Mouse (Mus musculus) left cerebral cortex, adult 11 months (tissue): ENCODE measurements at regions not wholly inside any gene's neighbourhood (a gene's known extent, or its start where the extent isn't known, plus 50 kb on each side); places are given as distances from the start of the nearest gene placed in this dataset.
"Not testable (repeated sequence)": the region's sequence is repeated elsewhere in the genome, so short reads cannot be mapped to it uniquely, and the experiment has no call there.

Experiments used
- DNase-seq: peaks from one replicate; pipeline ENCODE4 v3.0.0; 2022; ENCODE audit warnings: low spot score

DNA sequence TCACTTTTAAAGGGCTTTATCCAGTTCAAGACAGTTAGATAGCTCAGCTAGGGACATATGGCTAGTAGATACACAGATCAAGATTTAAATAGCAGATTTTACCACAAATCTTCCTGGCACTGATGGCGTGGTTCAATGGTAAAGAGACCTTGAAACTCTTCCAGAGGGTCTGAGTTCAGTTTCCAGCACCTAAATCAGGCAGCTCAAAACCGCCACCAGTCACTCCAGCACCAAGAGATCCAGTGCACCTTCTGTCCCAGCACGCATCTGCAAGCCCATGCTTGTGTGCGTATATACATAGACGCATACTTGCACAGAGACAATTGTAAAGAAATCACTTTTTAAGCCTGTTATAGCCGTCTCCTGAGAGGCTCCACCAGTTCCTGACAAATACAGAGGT is 454.0 kb upstream of the Jmjd1c start:
- no peak for DNase-seq

DNA sequence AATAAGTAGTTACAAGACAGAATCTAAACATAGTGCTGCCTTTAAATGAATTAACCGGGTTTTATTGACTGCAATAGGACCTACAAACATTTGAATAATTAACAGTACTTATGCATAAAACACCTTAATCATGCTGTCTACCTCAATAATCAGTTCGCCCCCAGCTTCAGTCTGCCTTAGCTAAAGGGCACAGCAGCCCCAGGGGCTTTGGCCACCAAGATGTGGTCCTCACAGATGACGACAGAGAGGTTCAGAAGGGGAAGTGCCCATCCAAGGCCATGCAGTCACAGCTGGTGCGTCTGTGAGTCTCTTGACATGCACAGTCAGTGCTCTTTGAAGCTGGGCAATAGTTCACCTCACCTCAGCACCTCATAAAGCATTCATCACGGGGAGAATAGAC is 452.8 kb upstream of the Jmjd1c start:
- no peak for DNase-seq

DNA sequence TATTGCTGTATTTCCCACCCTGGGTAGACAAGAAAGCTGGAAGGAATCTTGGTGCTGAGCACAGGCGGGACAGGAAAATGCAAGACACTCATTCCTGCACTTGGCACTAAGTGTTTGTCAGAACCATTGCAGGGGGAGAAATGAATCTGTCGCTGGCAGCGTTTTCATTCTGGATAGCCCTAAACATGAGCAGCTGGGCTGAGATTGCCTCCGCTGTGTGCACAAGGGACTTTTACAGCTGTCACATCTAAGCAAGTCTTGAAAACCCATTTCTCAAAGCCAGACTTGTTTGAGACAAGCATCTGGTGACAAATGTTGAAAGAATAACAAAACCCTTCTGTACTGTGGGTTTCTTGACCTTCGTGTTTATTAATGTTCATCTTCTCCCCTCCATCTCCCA is 438.4 kb upstream of the Jmjd1c start:
- DNase-seq = no peak

DNA sequence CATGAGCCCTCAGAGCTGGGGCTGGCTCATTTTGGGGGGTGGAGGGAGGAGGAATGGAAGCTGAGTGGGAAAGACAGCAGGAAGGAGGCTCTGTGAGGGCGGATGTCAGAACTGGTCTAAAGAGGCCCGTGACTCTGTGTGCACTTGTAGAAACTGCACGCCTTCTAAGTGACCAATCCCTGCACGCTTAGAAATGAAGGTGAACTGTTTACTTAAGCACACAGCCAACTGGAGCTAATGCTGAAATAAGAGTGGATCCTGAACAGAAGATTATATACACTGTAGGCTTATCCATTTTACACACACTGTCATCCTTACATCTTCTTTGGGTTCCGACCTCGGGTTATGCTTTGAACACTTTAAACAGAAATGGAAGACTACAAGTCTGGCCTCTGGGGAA is 412.8 kb upstream of the Jmjd1c start:
- no peak for DNase-seq

DNA sequence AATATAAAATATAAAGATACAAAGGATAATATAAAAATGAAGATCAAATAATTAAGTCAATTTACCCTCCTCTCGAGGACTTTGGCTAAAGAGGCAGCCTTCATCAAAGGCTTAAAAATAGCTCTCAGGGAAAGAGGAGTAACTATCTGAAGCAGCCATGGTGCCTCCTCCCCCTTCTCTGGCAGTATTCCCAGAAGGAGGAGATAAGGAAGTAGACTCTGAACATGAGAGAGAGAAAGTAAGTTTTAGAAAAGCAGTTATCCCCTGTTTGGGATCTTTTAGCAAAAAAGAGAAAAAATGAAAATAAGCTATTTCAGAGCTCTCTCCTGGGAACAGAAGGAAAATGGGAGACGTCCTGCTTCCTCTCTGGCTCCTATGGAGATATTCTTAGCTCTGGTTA is 406.7 kb upstream of the Jmjd1c start:
- not testable (repeated sequence) for DNase-seq

DNA sequence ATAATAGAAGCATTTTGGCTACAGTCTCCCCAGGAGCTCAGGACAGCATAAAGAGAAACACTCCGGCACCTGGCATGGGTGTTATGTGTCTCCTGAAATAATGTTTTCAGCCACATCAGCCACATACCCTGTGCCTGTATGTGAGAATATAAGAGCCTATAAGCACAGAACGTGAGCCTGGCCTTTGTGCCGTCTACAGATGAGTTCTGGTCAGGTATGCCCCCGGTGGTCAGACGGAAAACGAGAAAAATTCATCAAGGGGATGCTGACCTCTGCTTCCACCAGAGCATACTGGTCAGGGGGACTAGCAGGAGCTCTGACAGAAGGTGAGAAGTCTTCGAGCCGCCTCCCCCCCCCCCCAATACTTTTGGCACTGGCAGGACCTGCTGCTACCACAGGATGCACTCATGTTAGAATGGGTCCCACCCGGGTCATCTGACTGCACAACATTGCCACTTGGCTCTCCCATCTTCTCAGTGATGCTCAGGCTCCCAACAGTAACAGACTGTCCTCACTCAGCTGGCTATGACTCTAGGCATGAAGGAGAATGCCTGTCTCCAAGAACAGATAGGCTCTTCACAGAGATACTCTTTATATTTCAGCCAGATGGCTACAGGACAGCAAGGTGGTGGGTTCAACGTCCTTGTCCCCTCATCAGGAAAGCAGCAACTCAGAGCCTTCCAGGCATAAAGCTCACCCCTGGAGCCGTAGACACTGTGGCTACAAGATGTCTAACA is 401.2 kb upstream of the Jmjd1c start:
- no peak for DNase-seq

DNA sequence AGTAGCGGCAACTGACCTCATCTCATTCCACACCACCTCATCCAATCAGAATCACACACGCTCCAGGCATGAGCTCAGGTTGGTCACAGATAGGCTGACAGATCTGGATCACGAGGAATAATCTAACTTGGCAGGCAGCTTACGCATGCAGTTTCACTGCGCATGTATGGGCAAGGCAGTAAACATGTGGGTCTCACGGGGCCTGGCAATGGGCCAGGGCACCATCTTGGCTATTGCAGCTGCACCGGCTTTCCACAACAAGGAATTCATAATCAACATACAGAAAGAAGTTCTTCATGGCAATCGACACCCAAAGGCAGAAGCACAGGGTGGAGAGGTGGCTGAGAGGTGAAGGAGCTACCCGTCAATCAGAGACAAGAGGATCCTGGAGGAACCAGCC is 381.0 kb upstream of the Jmjd1c start:
- not testable (repeated sequence) for DNase-seq

DNA sequence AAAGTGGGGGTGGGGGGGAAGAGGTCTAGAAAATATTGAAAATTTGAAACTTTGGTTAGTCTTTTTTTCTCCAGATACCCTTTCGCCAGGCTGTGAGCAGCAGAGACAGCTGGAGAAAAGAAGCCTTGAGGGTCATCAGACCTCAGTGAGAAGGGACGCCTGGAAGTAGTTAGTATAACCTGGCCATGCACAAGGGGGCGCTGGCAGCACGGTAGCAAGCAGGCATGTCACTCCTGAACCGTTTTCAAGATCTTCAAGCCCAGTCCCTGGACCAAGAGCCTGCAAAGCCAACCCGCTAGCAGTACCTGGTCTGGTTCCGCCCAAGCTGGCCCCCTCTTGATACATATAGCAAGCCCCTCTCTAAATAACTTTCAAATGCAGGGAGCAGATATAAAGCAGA is 378.0 kb upstream of the Jmjd1c start:
- no peak for DNase-seq

DNA sequence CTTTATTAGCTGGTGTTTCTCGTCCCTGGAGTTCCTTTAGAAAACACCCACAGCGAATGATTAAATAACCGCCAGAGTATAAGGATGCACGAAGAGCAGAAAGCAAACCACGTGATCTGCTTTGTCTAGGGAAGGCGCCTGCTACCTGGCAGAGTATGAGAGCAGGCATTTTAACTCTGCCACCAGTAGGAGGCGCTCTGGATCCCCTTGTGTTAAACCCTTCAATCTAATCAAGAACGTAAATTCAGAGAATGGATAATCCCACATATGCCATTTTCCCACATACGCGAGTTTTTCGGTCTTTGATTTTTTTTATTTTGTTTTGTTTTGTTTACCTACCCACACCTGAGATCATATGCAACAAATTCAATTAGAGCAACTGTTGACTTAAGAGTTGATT is 376.1 kb upstream of the Jmjd1c start:
- no peak for DNase-seq

DNA sequence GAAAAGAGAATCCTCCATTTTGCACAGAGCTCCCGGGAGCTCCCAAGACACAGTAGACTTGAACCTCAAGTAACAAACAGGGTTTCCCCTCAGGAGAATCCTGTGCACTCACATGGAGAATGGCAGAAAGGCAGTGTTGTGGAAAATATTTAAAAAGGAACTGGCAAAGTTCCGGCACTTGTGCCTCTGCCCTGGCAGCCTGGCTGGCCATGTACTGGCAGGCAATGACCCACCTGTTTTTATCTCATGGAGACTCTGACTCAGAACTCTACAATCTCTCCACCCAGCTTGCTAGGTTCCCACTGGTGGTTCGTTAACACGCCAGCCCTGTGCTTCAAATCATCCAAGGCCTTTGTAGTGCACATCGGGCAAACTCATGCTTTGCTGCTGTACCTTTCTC is 362.3 kb upstream of the Jmjd1c start:
- DNase-seq = no peak

DNA sequence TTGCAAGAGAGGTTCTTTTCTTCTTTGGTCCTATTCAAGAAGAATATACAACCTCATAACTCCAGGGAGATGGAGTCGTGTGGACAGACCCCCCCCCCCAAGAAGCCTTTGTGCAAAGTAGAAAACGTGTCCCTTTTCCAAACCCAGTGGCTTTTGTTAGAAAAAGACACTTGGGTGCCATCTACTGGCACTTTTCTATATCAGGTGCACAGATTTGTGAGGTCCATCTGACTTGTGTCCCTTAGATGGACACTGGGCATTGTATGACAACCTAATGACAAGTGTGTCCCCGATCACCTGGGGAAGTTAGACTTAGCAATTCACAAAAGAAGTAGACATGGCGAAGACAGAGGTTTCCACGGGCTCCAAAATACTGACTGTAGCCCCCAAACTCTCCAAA is 361.1 kb upstream of the Jmjd1c start:
- no peak for DNase-seq

DNA sequence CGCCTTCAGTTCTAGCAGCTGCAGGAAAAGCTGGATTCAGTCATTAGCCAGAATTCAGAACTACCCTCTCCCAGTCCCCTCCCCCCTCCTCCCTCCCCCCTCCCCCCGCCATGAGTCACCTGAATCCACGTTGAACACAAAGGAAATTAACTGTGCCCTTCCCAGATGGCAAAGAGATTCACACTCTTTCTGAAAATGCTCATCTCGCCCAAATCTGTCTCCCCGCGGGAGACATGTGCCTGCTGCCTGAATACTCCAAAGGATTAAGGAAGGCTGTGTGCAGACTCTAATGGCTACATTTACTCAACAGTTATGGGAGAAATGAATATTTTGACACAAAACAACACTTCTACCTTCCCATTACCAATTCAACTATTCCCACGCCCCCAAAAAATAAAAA is 356.9 kb upstream of the Jmjd1c start:
- no peak for DNase-seq

DNA sequence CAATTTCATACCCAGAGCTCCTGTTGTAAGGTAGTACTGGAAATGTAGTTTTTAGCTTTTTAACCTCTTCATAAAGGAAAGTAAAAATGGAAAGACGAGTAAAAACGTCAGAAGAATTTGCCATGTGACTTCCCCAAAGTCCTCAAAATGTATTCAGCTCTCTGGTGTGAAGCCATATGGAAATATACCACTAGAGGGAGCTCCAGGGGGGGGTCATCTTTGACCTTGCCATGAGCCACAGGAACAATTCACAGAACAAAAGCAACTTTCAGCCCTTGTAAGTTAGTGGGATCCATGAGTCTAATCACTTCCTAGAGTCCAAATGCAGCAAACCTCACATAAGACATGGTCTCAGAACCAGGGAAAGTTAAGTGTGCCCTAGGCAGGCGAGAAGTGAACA is 354.1 kb upstream of the Jmjd1c start:
- no peak for DNase-seq

DNA sequence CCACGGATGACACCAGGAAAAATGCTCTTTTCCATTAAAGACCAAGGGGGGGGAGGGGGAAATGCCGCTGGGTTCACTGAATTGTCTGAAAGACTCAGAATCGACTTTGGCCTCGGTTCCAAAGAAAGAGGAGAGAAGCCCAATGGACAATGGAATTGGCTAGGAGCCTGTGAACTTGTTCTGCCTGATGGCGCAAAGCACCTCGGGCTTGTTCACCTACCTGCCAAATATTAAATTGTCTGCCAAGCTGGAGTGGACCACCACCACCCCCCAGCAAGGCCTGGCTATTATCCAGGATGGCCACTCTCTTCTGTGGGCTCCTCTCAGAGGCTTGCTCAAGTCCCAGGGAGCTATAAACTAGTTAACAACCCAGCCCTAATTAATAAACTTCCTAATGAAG is 352.7 kb upstream of the Jmjd1c start:
- no peak for DNase-seq

DNA sequence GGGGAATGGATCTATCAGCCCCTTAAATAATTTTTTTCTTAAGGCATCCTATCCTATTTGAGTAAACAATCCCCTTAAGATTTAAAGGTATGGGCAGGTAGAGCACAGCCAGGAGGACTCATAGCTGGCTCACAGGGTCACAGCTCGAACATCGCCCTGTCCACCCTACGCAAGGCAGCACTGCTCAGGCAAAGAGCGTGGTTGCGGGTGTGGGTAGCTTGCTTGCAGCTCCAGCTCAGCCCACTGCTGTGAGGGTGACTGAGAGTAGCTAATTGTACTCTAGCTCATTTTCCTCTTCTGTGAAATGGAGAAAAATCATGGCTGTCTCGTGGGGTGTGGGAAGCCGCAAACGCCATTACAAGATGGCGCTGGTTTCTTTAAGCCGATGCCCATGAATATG is 350.1 kb upstream of the Jmjd1c start:
- DNase-seq = no peak

DNA sequence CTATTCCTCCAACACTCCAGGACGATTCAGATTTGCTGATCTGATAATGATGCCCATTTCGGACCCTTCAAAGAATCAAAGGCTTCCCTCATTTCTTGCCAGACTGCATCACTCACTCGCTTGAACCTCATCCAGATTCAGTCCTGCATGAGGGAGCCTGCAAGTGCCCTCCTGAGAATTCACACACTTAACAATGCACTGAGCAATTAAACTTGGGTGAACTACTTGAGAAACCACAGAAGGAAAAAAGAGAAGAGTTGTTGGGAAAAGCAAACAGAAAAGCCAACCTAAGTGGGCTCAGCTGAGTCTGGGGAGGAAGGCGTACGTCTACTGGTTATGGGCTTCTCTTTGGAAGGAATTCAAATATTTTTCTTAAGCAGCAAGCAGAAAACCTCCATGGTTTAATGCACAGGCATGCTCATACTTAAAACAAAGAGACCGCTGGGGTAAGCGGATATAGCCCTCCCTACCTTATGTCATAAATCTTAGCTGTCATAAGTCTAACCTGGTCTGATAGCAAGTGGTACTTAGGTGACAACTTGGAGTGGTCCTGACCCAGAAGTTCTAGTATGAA is 343.6 kb upstream of the Jmjd1c start:
- DNase-seq = no peak

DNA sequence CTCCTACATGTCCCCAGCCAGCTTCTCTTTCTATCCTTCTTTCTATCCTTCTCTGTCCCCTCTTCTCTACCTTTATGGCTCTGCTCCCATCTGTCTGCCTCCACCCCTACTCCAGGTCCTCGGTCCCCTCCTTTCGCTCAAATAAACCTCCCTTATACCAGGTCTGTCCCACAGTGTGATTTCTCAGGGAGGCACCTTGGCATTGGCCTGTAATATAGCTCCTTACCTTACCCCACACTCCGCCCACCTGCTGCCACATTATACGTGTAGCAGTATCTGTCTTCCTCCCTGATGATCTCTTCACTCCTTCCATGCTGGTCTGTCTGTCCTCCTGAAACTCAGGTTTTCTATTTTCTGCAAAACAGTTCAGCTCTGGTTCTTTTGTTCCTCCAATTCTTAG is 339.1 kb upstream of the Jmjd1c start:
- no peak for DNase-seq

DNA sequence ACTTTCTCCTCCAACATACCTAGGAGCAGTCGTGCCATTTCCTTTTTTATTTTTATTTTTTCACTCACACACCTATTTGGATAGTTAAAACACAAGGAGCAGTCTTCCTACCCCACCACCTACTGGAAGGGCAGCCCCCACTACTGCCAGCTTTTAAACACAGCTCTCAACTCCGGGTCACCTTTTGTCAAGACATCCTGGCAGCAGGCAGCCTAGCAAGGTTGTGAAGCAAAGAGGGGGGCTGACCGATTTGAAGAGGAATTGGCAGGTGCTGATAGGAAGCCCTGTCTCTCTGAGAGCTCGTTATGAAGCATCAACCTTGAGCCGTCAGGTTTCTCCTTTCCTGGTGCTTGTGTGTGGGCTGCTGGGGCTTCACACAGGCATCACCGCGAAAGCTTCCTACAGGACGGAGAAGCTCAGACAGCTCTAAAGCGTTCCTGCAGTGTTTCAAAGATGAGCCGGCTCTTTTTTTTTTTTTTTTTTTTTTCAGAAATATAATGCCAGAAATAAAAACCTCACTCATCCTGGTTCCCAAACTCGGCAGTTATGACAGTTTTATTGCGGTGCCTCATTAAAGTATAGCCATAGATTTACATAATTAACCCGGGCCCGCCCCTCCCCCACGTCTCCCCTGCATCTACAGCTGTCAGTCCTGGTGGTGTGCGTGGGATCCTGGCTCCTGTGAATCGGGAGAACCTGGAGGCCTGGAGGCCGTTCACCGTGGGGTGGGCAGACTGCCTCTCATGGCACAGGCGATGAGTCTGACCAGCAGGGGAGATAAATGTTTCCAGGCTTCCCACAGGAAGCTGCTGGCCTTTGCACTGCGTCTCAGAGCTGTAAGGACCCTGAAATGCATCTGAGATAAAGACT is 325.5 kb upstream of the Jmjd1c start:
- peak; percentile 7 for DNase-seq

DNA sequence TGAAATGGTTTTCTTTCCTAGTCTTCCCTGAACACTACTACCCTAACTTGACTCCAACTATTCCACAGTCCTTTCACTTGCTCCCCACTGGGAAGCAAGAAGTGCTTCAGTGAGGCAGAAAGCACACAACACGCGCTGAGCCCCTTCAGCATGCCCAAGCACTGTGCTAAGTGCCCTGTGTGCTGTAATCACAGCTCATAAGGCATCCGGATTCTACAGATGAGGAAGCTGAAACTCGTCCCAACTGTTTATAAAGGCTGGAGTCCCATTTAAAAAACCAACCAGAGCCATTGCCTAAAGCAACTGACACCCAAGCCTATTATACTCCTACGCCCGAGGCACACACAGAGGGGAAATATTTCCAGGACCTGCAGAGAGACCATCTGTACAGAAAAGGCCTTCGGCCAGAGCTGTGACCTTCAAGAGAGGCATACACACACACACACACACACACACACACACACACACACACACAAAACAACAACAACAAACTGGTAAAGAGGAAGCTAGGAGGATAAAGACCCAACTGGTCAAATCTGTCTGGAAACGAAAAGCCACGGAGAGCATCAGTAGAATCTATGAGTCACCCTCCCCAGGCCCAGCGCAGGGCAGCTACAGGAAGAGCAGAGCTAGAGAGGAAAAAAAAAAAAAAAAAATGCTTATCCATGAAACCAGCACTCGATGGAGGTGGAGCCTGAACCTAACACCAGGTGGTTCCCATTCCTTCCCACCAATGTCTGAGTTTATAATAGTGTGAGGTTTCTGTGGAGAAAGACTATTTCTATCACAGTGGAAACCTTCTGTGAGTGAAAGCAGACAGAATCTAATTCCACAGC is 315.4 kb upstream of the Jmjd1c start:
- DNase-seq = no peak

DNA sequence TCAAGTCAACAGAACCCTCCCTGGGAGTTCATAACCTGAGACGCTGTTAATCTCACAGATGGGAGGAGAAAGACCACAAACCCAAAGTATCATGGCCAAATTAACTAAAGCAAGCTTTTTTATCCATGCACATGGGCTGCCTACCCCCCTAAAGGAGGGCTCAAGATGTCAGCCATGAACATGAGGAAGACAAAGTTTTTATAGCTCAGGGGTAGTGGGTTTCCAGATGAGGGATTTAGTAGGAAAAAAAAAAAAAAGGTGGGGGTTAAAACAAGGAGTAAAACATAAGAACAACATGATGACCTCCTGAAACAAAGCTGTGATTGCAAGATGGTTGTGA is 314.8 kb upstream of the Jmjd1c start:
- no peak for DNase-seq

DNA sequence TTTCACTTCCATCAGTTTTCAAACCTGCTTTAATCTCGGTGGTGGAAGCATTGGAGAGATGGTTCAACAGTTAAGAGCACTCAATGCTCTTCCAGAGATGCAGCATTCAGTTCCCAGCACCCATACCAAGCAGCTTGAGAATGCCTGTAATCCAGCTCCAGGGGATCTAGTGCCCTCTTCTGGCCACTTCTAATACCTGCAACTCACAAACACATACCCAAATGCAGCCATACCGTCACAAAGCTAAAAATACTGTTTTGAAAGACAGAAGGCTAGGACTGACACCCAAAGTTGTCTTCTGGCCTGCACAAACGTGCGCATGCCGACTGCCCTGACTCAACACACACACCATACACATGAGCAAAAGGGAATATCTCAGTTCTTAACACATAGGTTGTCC is 313.9 kb upstream of the Jmjd1c start:
- DNase-seq = no peak

DNA sequence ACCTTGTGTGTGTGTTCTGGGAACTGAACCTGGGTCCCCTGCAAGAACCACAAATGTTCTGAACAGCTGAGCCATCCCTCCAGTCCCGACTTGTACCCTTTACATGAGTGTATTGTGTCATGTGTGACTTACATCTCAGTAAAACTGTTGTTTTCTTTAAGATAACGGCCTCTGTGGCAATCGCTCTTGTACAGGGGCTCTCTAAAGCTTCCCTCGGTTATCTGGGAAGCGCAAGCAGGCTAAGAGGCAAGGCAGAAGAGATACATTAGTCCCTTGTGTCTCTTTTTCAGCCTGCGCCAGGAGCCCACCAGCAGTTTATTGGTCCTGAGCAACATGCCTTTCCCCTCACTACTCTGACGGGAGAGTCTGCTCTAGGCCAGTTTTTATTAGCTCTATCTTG is 308.1 kb upstream of the Jmjd1c start:
- DNase-seq = no peak

DNA sequence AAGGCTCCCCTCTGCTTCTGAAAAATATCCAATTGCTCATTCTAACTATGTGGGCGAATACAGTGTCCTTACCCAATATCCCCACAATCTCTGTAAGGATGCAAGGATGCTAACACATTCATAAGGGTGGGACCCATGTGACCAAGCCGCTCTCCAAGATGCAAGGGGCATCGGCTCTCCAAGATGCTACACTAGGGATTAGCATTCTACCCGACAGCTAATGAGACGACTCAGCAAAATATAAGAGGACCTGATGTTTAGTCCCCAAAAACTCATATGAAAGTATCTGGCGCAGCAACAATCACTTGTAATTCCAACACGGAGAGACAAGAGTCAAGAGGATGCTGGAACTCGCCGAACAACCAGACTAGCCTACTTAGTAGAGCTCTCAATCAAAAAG is 299.6 kb upstream of the Jmjd1c start:
- no peak for DNase-seq
